Mouse (Mus musculus): ENCODE measurements at regions not wholly inside any gene's neighbourhood (a gene's known extent, or its start where the extent isn't known, plus 50 kb on each side); places are given as distances from the start of the nearest gene placed in this dataset.
"Not testable (repeated sequence)": the region's sequence is repeated elsewhere in the genome, so short reads cannot be mapped to it uniquely, and the experiment has no call there.

DNA sequence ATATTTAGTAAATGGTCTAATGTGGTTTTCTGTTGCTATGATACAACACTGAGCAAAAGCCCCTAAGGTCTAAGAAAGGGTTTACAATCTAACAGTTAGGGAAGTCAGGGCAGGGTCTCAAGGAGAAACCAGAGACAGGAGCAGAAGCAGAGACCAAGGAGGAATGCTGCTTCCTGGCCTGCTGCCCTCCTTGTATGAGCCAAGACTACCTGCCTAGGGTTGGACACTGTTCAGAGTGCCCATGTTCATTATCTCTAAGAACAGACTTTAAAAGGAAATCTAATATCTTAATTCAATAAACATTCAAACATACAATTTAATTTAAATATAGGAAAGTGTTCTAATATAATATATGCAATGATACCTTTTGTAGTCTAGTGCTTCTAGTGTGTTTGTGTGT lies 63.0 kb upstream of the Tmem106b start:
- no peak for DNase-seq (ENCODE audit: low spot score in 2 of 2)

DNA sequence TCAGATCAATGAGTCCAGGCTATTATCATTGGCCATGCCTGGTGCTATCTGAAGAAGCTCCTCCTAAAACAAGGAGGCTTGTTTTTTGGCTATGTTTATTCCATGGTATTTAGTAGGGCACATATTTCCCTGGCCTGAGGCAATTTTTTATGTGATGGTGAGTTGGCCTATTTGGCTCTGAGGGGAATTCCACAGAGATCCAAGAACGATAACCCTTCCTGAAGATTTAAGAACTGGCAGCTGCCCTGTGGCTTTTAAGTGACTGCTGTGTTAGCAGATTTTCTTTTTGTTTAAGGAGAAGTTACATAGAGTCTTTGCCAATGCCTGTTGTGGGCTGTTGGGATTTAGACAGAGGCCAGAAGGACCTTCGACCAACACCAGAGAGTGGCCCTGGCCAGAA lies 74.9 kb upstream of the Tmem106b start:
- DNase-seq (ENCODE audit: low spot score in 2 of 2), result no peak

GRCm38 (mm10) chr6:12993772-12994171 lies 75.8 kb upstream of the Tmem106b start:
- DNase-seq (ENCODE audit: low spot score in 2 of 2), result no peak

GRCm38 (mm10) chr6:12977184-12977897 lies 92.2 kb upstream of the Tmem106b start:
- DNase-seq (ENCODE audit: low spot score in 2 of 2), result no peak

- DNase-seq (ENCODE audit: low spot score in 2 of 2), result no peak
Observed at GRCm38 (mm10) chr6:12971604-12972003, 98.0 kb upstream of the Tmem106b start.

DNA sequence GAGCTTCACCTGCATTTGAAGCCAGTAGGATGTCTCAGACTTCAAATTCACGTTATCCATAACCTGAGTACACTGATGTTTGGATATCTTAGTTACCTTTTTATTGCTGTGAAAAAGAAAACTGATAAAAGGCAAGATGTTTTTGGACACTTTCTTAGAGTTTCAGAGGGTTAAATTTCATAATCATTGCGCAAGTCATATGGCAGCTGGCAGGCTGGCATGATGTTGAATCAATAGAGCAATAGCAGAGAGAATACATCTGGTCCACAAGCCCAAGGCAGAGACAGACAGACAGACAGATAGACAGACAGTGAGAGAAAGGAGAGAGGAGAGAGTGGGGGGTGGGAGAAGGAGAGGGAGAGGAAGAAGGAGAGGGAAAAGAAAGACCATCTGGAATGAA lies 102.3 kb upstream of the Tmem106b start:
- no peak for DNase-seq (ENCODE audit: low spot score in 2 of 2)

DNA sequence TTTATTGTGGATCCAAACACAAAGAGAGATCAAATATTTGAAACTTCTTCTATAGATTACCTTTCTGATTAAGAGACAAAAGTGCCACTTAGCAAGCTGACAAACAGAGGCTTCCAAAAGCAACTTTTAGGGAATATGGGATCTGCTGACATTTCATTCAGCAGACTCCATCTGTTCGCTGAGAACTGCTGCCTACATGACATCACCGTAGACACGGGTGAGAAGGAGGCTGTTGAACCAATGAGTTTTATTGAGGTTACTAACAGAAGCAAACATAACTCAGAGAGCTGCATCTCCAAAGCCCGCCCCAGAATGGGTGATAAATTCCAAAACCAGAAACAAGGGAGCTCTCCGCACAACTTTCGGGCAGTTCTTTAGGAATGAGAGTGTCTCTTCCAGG lies 111.8 kb upstream of the Tmem106b start:
- peak; percentile 3 to 25 for DNase-seq (ENCODE audit: low spot score in 2 of 2)

- DNase-seq (ENCODE audit: low spot score in 2 of 2), result no peak
Observed at GRCm38 (mm10) chr6:12911610-12912009, 157.9 kb upstream of the Tmem106b start.

DNA sequence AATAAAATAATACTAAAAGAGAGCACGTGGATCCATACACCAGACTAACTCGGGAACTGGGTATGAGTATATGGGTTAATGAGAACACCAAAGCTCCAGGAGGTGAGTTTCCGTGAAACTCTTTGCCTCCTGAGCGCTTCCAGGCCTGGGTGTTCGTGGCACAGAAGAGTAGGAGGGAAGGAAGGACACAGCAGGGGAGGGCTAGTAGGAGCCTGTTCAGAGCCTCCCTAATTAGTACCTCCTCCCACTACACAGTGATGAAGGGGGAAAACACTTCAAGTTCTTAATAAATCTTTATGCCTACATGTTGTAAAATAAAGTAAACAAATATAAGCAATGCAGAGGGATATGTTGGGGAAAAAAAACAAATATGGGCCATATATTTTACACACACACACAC lies 143.7 kb upstream of the Thsd7a start:
- DNase-seq (ENCODE audit: low spot score in 2 of 2), result no peak

GRCm38 (mm10) chr6:12876947-12877346 lies 127.7 kb upstream of the Thsd7a start:
- DNase-seq (ENCODE audit: low spot score in 2 of 2), result not testable (repeated sequence)

- no peak for DNase-seq (ENCODE audit: low spot score in 2 of 2)
Observed at GRCm38 (mm10) chr6:12876366-12876765, 127.2 kb upstream of the Thsd7a start.

GRCm38 (mm10) chr6:12868251-12868650 lies 119.0 kb upstream of the Thsd7a start:
- DNase-seq (ENCODE audit: low spot score in 2 of 2), result no peak

DNA sequence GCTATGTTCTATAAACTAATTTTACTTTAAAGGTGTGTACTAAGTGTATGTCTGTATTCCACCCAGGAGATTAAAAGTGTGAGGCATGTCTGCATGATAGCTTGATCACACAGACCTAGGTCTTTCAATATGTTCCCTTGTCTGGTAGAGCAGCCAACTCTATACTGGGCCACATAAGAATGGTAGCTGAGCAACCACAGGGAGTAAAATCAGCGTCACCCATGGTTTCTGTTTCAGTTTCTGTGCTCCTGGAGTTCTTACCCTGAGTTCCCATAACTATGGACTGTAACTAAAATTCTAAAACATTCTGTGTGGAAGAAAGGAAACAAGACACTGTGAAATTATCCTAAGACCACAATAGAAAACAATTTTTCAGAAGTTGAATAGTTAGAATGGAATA lies 102.8 kb upstream of the Thsd7a start:
- DNase-seq (ENCODE audit: low spot score in 2 of 2), result no peak

DNA sequence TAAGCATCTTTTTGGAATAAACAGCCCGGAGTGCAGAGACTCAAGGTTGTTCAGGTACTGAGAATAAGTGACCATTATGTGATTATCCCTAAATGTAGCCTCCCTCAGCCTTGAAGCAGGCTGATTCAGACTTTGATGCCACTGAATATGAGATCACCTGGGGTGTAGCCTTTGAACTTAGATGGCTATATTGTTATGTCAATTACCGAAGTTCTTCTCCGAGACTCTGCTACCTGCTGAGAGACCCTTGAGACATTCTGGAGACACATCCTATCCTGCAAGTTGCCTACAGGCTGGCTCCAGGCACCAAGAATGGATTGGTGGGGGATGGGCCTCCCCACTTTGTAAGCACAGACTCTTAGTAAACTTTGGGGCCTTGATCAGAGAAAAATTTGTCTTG lies 85.9 kb upstream of the Thsd7a start:
- not testable (repeated sequence) for DNase-seq (ENCODE audit: low spot score in 2 of 2)

GRCm38 (mm10) chr6:12833358-12833757 lies 84.1 kb upstream of the Thsd7a start:
- no peak for DNase-seq (ENCODE audit: low spot score in 2 of 2)

- DNase-seq (ENCODE audit: low spot score in 2 of 2), result no peak
Observed at GRCm38 (mm10) chr6:12831916-12832315, 82.7 kb upstream of the Thsd7a start.

GRCm38 (mm10) chr6:12831485-12831884 lies 82.3 kb upstream of the Thsd7a start:
- DNase-seq (ENCODE audit: low spot score in 2 of 2), result no peak

GRCm38 (mm10) chr6:12827745-12828144 lies 78.5 kb upstream of the Thsd7a start:
- no peak for DNase-seq (ENCODE audit: low spot score in 2 of 2)

- DNase-seq (ENCODE audit: low spot score in 2 of 2), result no peak
Observed at GRCm38 (mm10) chr6:12814972-12815770, 66.0 kb upstream of the Thsd7a start.

DNA sequence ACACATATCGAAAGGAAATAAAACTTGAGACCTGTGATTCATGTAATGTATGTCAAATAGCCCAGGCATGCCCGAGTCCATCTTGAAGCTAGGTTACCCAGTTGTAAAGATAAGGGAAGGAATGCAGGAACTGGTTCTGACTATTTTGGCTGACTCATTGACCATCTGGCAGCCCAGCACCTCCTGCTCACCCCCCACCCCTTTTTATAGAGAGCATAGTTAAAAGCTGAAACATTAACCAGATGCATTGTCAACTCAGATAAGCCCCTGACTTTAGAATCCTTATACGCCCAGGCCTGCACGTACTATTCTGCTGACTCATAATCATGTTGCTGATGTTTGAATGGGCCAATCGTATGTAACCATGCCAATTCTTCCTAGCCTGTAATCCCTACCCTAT lies 64.6 kb upstream of the Thsd7a start:
- DNase-seq (ENCODE audit: low spot score in 2 of 2), result not testable (repeated sequence)

DNA sequence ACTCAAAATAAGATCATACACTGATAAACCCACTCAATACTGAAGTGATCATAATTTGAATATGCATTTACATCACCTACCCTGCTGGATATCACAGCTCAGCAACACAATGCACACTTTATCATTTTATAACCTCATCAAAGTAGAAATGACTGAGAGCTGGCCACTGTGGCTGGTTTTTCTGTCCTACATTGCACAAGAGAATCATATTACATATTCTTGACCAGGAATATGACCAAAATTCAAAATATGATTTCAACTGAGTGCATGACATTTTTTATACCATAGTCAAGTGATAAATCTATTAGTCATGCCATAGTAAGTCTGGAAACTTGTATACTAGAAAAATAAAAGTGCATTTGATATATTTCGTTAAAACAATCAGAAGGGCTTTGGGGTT lies 63.3 kb upstream of the Thsd7a start:
- DNase-seq (ENCODE audit: low spot score in 2 of 2), result no peak

- DNase-seq (ENCODE audit: low spot score in 2 of 2), result no peak
Observed at GRCm38 (mm10) chr6:12812036-12812435, 62.8 kb upstream of the Thsd7a start.

DNA sequence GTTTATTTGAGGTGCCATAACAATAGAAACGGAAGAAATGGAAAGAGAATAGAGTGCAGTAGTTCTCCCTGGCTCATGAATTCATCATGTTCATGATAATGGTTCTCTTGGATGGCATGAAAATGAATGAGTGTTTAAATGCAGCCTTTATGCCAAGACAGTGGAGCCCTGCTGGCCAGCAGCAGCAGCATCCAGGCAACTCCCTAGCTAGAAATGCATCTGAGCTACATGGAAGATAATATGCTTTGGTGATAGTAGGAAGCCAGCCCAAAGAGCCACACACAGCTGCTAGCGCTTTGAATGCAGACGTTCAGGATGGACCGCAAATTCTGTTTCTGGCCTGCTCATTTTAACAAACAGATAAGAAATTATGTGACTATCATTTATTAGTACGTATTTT lies 60.4 kb upstream of the Thsd7a start:
- DNase-seq (ENCODE audit: low spot score in 2 of 2), result peak in 1 of 2 experiments; percentile 13
